Mouse (Mus musculus): ENCODE results near the gene Smad6. TPM values are rescaled to one million over a fixed set of nuclear protein-coding genes. Genes with fewer than 3 reads are reported as not detected.

The Smad6 gene
- total and polyA plus RNA-seq, 2 experiments: 4.1 to 12.6 TPM

- no peak for TF ChIP-seq POLR2A (IDR thresholded peaks at IDR 0.05; ENCODE audit: extremely low read depth, insufficient read depth, low read length)
- no peak for TF ChIP-seq CTCF (IDR thresholded peaks at IDR 0.05; ENCODE audit: low read depth, low read length)
- Histone ChIP-seq H3K4me3 (ENCODE audit: insufficient read depth, low read depth, low read length) (peak overlapping the region; percentile 71), H3K27ac (replicated peaks; ENCODE audit: insufficient read depth, low read depth, low read length) (peak overlapping the region; percentile 66), H3K79me2 (ENCODE audit: control insufficient read depth, insufficient read depth, low read length) (peaks cover 15% of the 10 kb centered on the region; the same call in 1 of the 2 replicates), H3K4me1 (ENCODE audit: control insufficient read depth, insufficient read depth, low read length) (peaks cover 2% of the 10 kb centered on the region; the same call in 1 of the 2 replicates), H3K9ac (ENCODE audit: low read depth, low read length) (peak overlapping the region; percentile 82), H3K36me3 (ENCODE audit: control insufficient read depth, insufficient read depth, low read length) (no peaks in the 10 kb centered on the region), H3K27me3 (ENCODE audit: control insufficient read depth, insufficient read depth, low read length) (no peaks in the 10 kb centered on the region)
- WGBS: under 1% methylated on average over 87 of the region's 89 CpGs
- DNase-seq (ENCODE audit: extremely low read depth, low read depth, low spot score): no peak
Observed at GRCm38 (mm10) chr9:64020606-64021318, 1.1 kb downstream of the Smad6 start.

GRCm38 (mm10) chr9:64020171-64020605 lies 1.7 kb downstream of the Smad6 start:
- under 1% methylated on average over 50 of the region's 50 CpGs for WGBS
- H3K79me2 ChIP-seq (ENCODE audit: control insufficient read depth, insufficient read depth, low read length): peaks cover 15% of the 10 kb centered on the region; the same call in 1 of the 2 replicates
- H3K9ac ChIP-seq (ENCODE audit: low read depth, low read length): peak overlapping the region; percentile 82
- H3K27ac ChIP-seq (replicated peaks; ENCODE audit: insufficient read depth, low read depth, low read length): peak overlapping the region; percentile 66
- DNase-seq (ENCODE audit: extremely low read depth, low read depth, low spot score): no peak
- peak overlapping the region; percentile 71 for H3K4me3 ChIP-seq (ENCODE audit: insufficient read depth, low read depth, low read length)
- peaks cover 2% of the 10 kb centered on the region; the same call in 1 of the 2 replicates for H3K4me1 ChIP-seq (ENCODE audit: control insufficient read depth, insufficient read depth, low read length)
- no peak for TF ChIP-seq POLR2A (IDR thresholded peaks at IDR 0.05; ENCODE audit: extremely low read depth, insufficient read depth, low read length)
- no peaks in the 10 kb centered on the region for H3K27me3 ChIP-seq (ENCODE audit: control insufficient read depth, insufficient read depth, low read length)
- no peaks in the 10 kb centered on the region for H3K36me3 ChIP-seq (ENCODE audit: control insufficient read depth, insufficient read depth, low read length)

DNA sequence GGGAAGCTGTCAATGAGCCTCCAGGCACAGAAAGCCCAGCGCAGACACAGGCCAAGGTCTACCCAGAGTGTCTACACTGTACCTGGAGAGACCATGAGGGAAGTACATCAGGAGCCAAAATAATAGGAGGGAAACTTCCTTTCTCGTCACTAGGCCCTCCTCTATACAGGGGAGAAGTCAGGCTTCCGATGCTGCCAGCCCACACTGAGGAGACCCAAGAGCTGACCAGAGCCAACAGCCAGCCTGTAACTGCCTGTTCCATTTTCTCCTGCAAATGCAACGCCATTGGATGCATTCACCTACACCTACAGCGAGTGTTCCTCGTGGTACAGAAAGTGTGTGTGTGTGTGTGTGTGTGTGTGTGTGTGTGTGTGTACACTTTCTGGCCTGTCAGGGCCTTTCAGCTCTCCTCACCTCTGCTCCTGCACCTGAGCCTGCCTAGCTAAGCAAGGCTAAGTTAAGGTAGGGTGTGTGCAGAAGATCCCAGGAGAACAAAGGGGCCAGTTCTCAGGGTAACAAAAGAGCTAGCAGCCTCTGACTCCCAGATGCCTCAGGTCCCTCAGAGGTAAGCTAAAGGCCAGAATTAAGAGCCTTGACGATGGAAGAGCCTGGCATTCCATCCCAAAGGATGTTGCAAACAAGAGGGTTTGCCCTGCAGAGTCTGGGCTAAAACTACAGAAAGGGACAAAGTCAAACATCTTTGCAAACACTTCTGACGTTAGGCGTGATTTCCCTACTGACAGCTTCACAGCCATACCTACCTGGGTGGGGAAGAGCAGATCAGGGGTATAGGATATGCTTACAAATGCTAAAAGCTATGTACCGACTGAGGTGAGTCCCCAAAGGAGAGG lies 2.6 kb downstream of the Smad6 start:
- peak overlapping the region; percentile 29 for H3K27ac ChIP-seq (replicated peaks; ENCODE audit: insufficient read depth, low read depth, low read length)
- H3K36me3 ChIP-seq (ENCODE audit: control insufficient read depth, insufficient read depth, low read length): no peaks in the 10 kb centered on the region
- DNase-seq (ENCODE audit: extremely low read depth, low read depth, low spot score): peak; percentile 65
- peak overlapping the region; percentile 71 for H3K4me3 ChIP-seq (ENCODE audit: insufficient read depth, low read depth, low read length)
- H3K9ac ChIP-seq (ENCODE audit: low read depth, low read length): peak overlapping the region; percentile 82
- TF ChIP-seq POLR2A (IDR thresholded peaks at IDR 0.05; ENCODE audit: extremely low read depth, insufficient read depth, low read length): no peak
- no peak for TF ChIP-seq CTCF (IDR thresholded peaks at IDR 0.05; ENCODE audit: low read depth, low read length)
- 39% methylated on average over 10 of the region's 10 CpGs for WGBS
- no peaks in the 10 kb centered on the region for H3K27me3 ChIP-seq (ENCODE audit: control insufficient read depth, insufficient read depth, low read length)
- H3K79me2 ChIP-seq (ENCODE audit: control insufficient read depth, insufficient read depth, low read length): peaks cover 16% of the 10 kb centered on the region; the same call in 1 of the 2 replicates
- H3K4me1 ChIP-seq (ENCODE audit: control insufficient read depth, insufficient read depth, low read length): peaks cover 2% of the 10 kb centered on the region; the same call in 1 of the 2 replicates

GRCm38 (mm10) chr9:64017861-64018793 lies 3.7 kb downstream of the Smad6 start:
- H3K27me3 ChIP-seq (ENCODE audit: control insufficient read depth, insufficient read depth, low read length): no peaks in the 10 kb centered on the region
- TF ChIP-seq POLR2A (IDR thresholded peaks at IDR 0.05; ENCODE audit: extremely low read depth, insufficient read depth, low read length) (no peak), CTCF (IDR thresholded peaks at IDR 0.05; ENCODE audit: low read depth, low read length) (no peak)
- H3K79me2 ChIP-seq (ENCODE audit: control insufficient read depth, insufficient read depth, low read length): peaks cover 17% of the 10 kb centered on the region; the same call in 1 of the 2 replicates
- peak overlapping the region; percentile 34 for H3K27ac ChIP-seq (replicated peaks; ENCODE audit: insufficient read depth, low read depth, low read length)
- H3K9ac ChIP-seq (ENCODE audit: low read depth, low read length): peak overlapping the region; percentile 82
- DNase-seq (ENCODE audit: extremely low read depth, low read depth, low spot score): peak; percentile 56
- WGBS: 25% methylated on average over 23 of the region's 23 CpGs
- H3K4me1 ChIP-seq (ENCODE audit: control insufficient read depth, insufficient read depth, low read length): peaks cover 2% of the 10 kb centered on the region; the same call in 1 of the 2 replicates
- peak overlapping the region; percentile 71 for H3K4me3 ChIP-seq (ENCODE audit: insufficient read depth, low read depth, low read length)
- no peaks in the 10 kb centered on the region for H3K36me3 ChIP-seq (ENCODE audit: control insufficient read depth, insufficient read depth, low read length)
